Mouse (Mus musculus) ES-Bruce4 (cell line): ENCODE results near the gene Taf1c.

Source experiments
- CTCF ChIP-seq: IDR thresholded peaks from one replicate; pipeline ENCODE4 v1.8.1; 2011; ENCODE audit warnings: low read depth, low read length
- EP300 ChIP-seq: IDR thresholded peaks from 2 replicates; pipeline ENCODE4 v1.6.1; 2011; ENCODE audit warnings: low read depth, low read length; ENCODE audit not compliant: insufficient read depth
- POLR2A ChIP-seq: IDR thresholded peaks from one replicate; pipeline ENCODE4 v1.8.1; 2011; ENCODE audit warnings: low read length; ENCODE audit not compliant: insufficient read depth

DNA sequence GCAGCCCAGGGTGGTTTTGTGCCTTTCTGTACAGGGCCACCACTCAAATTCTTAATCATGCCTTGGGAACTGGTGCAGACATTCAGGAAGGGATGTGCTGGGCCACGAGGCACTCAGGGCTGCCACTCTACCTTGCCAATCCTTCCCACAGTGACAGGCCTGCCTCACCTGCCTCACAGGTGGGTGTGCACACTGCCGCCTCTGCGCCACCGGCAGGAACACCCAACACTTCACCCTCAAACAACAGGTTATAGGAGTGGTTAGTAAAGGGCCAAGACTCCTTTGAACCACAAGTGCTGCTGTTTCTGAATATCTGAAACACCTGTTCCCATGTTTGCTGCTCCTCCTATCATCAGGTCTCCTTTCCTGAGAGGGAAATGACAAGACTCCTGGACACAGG lies 32.6 kb downstream of the Taf1c start:
- TF ChIP-seq EP300 = no peak
- no peak for TF ChIP-seq CTCF
- no peak for TF ChIP-seq POLR2A
